Mouse (Mus musculus) forebrain, embryonic 16.5 days (tissue): ENCODE measurements around the gene Nectin4. TPM values are rescaled to one million over a fixed set of nuclear protein-coding genes. Genes with fewer than 3 reads are reported as not detected.

Experiments used
- ATAC-seq: fragments of 200-750 bp; cut with Nextera tagmentation; 2 replicates; pipeline ENCODE4 v1.8.0; 2017; ENCODE audit warnings: mild to moderate bottlenecking, moderate library complexity
- H3K27ac ChIP-seq: fragments of 300-500 bp; sonication (generic); 2 replicates; pipeline ENCODE4 v1.5.1; 2014; ENCODE audit warnings: low read length, control low read depth
- H3K27me3 ChIP-seq: fragments of 300-500 bp; sonication (generic); replicated peaks from 2 replicates; pipeline ENCODE4 v1.6.1; 2014; ENCODE audit warnings: low read length; ENCODE audit not compliant: control insufficient read depth, insufficient read depth
- H3K36me3 ChIP-seq: fragments of 300-500 bp; sonication (generic); 2 replicates; pipeline ENCODE4 v1.6.1; 2014; ENCODE audit not compliant: control insufficient read depth, insufficient read depth
- H3K4me1 ChIP-seq: fragments of 300-500 bp; sonication (generic); replicated peaks from 2 replicates; pipeline ENCODE4 v1.6.1; 2014; ENCODE audit warnings: low read length; ENCODE audit not compliant: control insufficient read depth, insufficient read depth
- H3K4me2 ChIP-seq: fragments of 300-500 bp; sonication (generic); 2 replicates; pipeline ENCODE4 v1.6.1; 2014; ENCODE audit warnings: mild to moderate bottlenecking, low read length, control low read depth
- H3K4me3 ChIP-seq: fragments of 300-500 bp; sonication (generic); replicated peaks from 2 replicates; pipeline ENCODE4 v1.5.1; 2014; ENCODE audit warnings: mild to moderate bottlenecking, low read length, control low read depth
- H3K9ac ChIP-seq: fragments of 300-500 bp; sonication (generic); replicated peaks from 2 replicates; pipeline ENCODE4 v1.6.1; 2014; ENCODE audit warnings: low read depth, low read length, control low read depth
- H3K9me3 ChIP-seq: fragments of 300-500 bp; sonication (generic); 2 replicates; pipeline ENCODE4 v1.6.1; 2016; ENCODE audit warnings: low read length; ENCODE audit not compliant: control insufficient read depth
- WGBS: fragments of 180-500 bp; shearing (Covaris S2); extraction: QIAGEN DNeasy Blood & Tissue Kit; methylation state at CpG from one replicate; pipeline ENCODE4 v1.1.7; 2014; 5-methylcytosine and 5-hydroxymethylcytosine counted together
- polyA plus RNA-seq: library from polyadenylated mRNA; unstranded; fragments of >200 nt; fragmentation: Nextera tagmentation; extraction: Ambion mirVana; gene quantifications from 2 replicates; pipeline ENCODE4 v1.2.1, GENCODE M21; 2015

Gene Nectin4
- polyA plus RNA-seq, 1 experiment from 2014 or later, result 1.1 TPM

DNA sequence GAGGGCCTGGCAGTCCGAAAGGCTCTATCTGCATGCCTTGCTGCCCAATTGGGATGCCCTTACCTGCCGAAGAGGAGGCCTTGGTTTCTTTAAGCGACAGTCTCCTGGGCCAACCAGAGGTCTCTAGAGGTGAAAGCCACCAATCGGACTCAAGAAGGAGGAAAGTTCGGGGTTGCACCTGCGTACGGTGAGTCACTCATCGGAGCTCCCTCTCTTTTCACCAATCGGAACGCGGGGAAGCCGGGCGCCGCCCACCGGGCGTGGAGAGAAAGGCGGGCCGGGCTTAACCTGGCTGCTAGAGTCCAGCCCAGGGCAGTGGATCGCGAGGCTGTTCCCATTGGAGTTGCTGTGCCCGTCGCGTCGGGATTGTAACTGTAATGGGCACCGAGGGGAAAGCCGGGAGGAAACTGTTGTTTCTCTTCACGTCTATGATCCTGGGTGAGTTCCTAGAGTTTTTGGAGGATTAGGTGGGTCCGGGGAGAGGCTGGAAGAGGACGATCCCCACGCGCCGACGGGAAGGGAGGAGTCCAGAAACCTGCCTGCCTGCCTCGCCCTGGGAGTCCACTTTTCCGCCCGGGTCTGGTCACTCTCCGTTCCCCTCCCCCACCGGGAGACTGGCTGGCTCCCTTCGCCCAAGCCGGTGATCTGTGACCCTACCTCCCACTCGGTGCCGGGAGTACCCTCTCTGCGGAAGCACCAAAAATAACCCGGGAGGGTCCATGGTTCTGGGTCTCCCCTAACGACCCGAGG is 67.5 kb downstream of the Nectin4 start, which contains the start of gene F11r:
F11r (plus strand) TSS at position 272 of the 750 bp plus-strand sequence.
- peak within 1 kb of the TSS; percentile 51 for H3K4me2 ChIP-seq
- no peaks in the 10 kb centered on the region for H3K36me3 ChIP-seq
- no peak within 1 kb of the TSS for H3K27ac ChIP-seq
- peak; percentile 59 for ATAC-seq
- H3K4me3 ChIP-seq, result peak within 1 kb of the TSS; percentile 39
- H3K9me3 ChIP-seq, result no peaks in the 10 kb centered on the region
- peaks cover 9% of the 10 kb centered on the region for H3K4me1 ChIP-seq
- H3K9ac ChIP-seq, result no peak within 1 kb of the TSS; the same call in 1 of the 2 replicates
- 1% methylated on average over 45 of the region's 46 CpGs for WGBS
- H3K27me3 ChIP-seq, result peaks cover 24% of the 10 kb centered on the region

Other genes with a start within 250 kb of the Nectin4 start
- gene Sdhc, start 219.5 kb upstream of the Nectin4 start, polyA plus RNA-seq, result 206 and 226 TPM in 2 replicates
- not detected in 2 replicates for gene Mpz, start 219.4 kb upstream of the Nectin4 start, polyA plus RNA-seq
- 7.1 and 7.9 TPM in 2 replicates for gene Pcp4l1, start 173.8 kb upstream of the Nectin4 start, polyA plus RNA-seq
- gene Nr1i3, start 156.1 kb upstream of the Nectin4 start, polyA plus RNA-seq, result 0.29 and 0.48 TPM in 2 replicates
- gene Tomm40l, start 147.6 kb upstream of the Nectin4 start, polyA plus RNA-seq, result 47.7 and 54.8 TPM in 2 replicates
- gene Apoa2, start 145.0 kb upstream of the Nectin4 start, polyA plus RNA-seq, result 1.4 and 2.3 TPM in 2 replicates
- gene Fcer1g, start 135.7 kb upstream of the Nectin4 start, polyA plus RNA-seq, result 15.7 and 17.6 TPM in 2 replicates
- 7.2 and 7.6 TPM in 2 replicates for gene Adamts4, start 119.7 kb upstream of the Nectin4 start, polyA plus RNA-seq
- gene Ndufs2, start 118.7 kb upstream of the Nectin4 start, polyA plus RNA-seq, result 212 and 232 TPM in 2 replicates
- gene B4galt3, start 99.8 kb upstream of the Nectin4 start, polyA plus RNA-seq, result 111 and 114 TPM in 2 replicates
- 47.6 and 49.2 TPM in 2 replicates for gene Ppox, start 88.9 kb upstream of the Nectin4 start, polyA plus RNA-seq
- 126 and 130 TPM in 2 replicates for gene Usp21, start 82.1 kb upstream of the Nectin4 start, polyA plus RNA-seq
- 93.5 and 102 TPM in 2 replicates for gene Ufc1, start 75.1 kb upstream of the Nectin4 start, polyA plus RNA-seq
- gene Dedd, start 41.0 kb upstream of the Nectin4 start, polyA plus RNA-seq, result 55.5 and 61.7 TPM in 2 replicates
- gene Nit1, start 24.5 kb upstream of the Nectin4 start, polyA plus RNA-seq, result 55.7 and 62.7 TPM in 2 replicates
- 118 and 156 TPM in 2 replicates for gene Pfdn2, start 24.4 kb upstream of the Nectin4 start, polyA plus RNA-seq
- 2.7 and 3.1 TPM in 2 replicates for gene Klhdc9, start 9.3 kb upstream of the Nectin4 start, polyA plus RNA-seq
- gene Arhgap30, start 18.9 kb downstream of the Nectin4 start, polyA plus RNA-seq, result 0.48 and 0.81 TPM in 2 replicates
- gene Usf1, start 41.2 kb downstream of the Nectin4 start, polyA plus RNA-seq, result 207 and 226 TPM in 2 replicates
- gene Tstd1, start 48.8 kb downstream of the Nectin4 start, polyA plus RNA-seq, result 10.1 and 11.4 TPM in 2 replicates
- 7.8 and 10.2 TPM in 2 replicates for gene F11r, start 67.4 kb downstream of the Nectin4 start, polyA plus RNA-seq
- gene Alyref2, start 133.4 kb downstream of the Nectin4 start, polyA plus RNA-seq, result 32.6 and 33.2 TPM in 2 replicates
- gene Itln1, start 165.2 kb downstream of the Nectin4 start, polyA plus RNA-seq, result not detected in 2 replicates
- not detected in 2 replicates for gene Cd244a, start 189.1 kb downstream of the Nectin4 start, polyA plus RNA-seq
- 0.20 TPM in 1 of 2 replicates, not detected in the other for gene Ly9, start 237.3 kb downstream of the Nectin4 start, polyA plus RNA-seq